Mouse (Mus musculus) midbrain, postnatal 0 days (tissue): ENCODE results near the gene Sp110. TPM values are rescaled to one million over a fixed set of nuclear protein-coding genes. Genes with fewer than 3 reads are reported as not detected.
"Not testable (repeated sequence)": the region's sequence is repeated elsewhere in the genome, so short reads cannot be mapped to it uniquely, and the experiment has no call there.

Experiments
- ATAC-seq: fragments of 200-750 bp; cut with Nextera tagmentation; 2 replicates; pipeline ENCODE4 v1.8.0; 2017; ENCODE audit warnings: moderate number of reproducible peaks, mild to moderate bottlenecking, moderate TSS enrichment, moderate library complexity; ENCODE audit not compliant: low FRiP score
- DNase-seq: peaks from one replicate; pipeline ENCODE4 v3.0.0-alpha.2; 2015; ENCODE audit warnings: low spot score
- H3K27ac ChIP-seq: fragments of 300-500 bp; sonication (generic); 2 replicates; pipeline ENCODE4 v1.5.1; 2014; ENCODE audit warnings: low read depth, mild to moderate bottlenecking, low read length, mixed read lengths
- H3K27me3 ChIP-seq: fragments of 300-500 bp; sonication (generic); 2 replicates; pipeline ENCODE4 v1.6.1; 2014; ENCODE audit warnings: low read length, control low read depth, mixed read lengths; ENCODE audit not compliant: insufficient read depth
- H3K36me3 ChIP-seq: fragments of 300-500 bp; sonication (generic); 2 replicates; pipeline ENCODE4 v1.6.1; 2014; ENCODE audit warnings: low read length, control low read depth, mixed read lengths; ENCODE audit not compliant: insufficient read depth
- H3K4me1 ChIP-seq: fragments of 300-500 bp; sonication (generic); 2 replicates; pipeline ENCODE4 v1.6.1; 2014; ENCODE audit warnings: mild to moderate bottlenecking, control low read depth, antibody characterized with exemption, low read length, mixed read lengths; ENCODE audit not compliant: insufficient read depth
- H3K4me2 ChIP-seq: fragments of 300-500 bp; sonication (generic); 2 replicates; pipeline ENCODE4 v1.6.1; 2014; ENCODE audit warnings: low read depth, mild to moderate bottlenecking, low read length, mixed read lengths; ENCODE audit not compliant: poor library complexity, severe bottlenecking
- H3K4me3 ChIP-seq: fragments of 300-500 bp; sonication (generic); 2 replicates; pipeline ENCODE4 v1.5.1; 2014; ENCODE audit warnings: low read depth, mild to moderate bottlenecking, low read length, moderate library complexity
- H3K9ac ChIP-seq: fragments of 300-500 bp; sonication (generic); replicated peaks from 2 replicates; pipeline ENCODE4 v1.6.1; 2014; ENCODE audit warnings: mild to moderate bottlenecking, low read length, moderate library complexity, mixed read lengths; ENCODE audit not compliant: poor library complexity, severe bottlenecking
- H3K9me3 ChIP-seq: fragments of 300-500 bp; sonication (generic); 2 replicates; pipeline ENCODE4 v1.6.1; 2016; ENCODE audit warnings: low read length, control low read depth
- CTCF ChIP-seq: IDR thresholded peaks from 2 replicates; pipeline ENCODE4 v1.5.1; 2016; ENCODE audit warnings: antibody characterized with exemption, mild to moderate bottlenecking
- WGBS: fragments of 180-500 bp; shearing (Covaris S2); extraction: QIAGEN DNeasy Blood & Tissue Kit; methylation state at CpG from one replicate; pipeline ENCODE4 v1.1.7; 2014; 5-methylcytosine and 5-hydroxymethylcytosine counted together
- polyA plus RNA-seq: library from polyadenylated mRNA; unstranded; fragments of >200 nt; fragmentation: Nextera tagmentation; extraction: Ambion mirVana; gene quantifications from 2 replicates; pipeline ENCODE4 v1.2.1, GENCODE M21; 2015
- total RNA-seq: library from RNA; depleted of rRNA; stranded (reverse); fragments of >200 nt; gene quantifications from 2 replicates; pipeline ENCODE4 v1.2.3, GENCODE M21; 2014

The Sp110 gene
- total and polyA plus RNA-seq, 2 experiments from 2014 or later: 0.89 to 1.0 TPM

GRCm38 (mm10) chr1:85604341-85604740 is 5.7 kb upstream of the Sp110 start:
- not testable (repeated sequence) for DNase-seq, H3K9ac ChIP-seq
- no CpG with 5 or more reads among the region's 1 CpGs for WGBS

GRCm38 (mm10) chr1:85600794-85601193 is 2.2 kb upstream of the Sp110 start:
- H3K9me3 ChIP-seq, H3K27me3 ChIP-seq, H3K4me3 ChIP-seq, H3K36me3 ChIP-seq, H3K4me1 ChIP-seq, DNase-seq, H3K9ac ChIP-seq, H3K27ac ChIP-seq, H3K4me2 ChIP-seq, ATAC-seq: not testable (repeated sequence)
- WGBS: 57% methylated on average over 4 of the region's 4 CpGs

More at GRCm38 (mm10) chr1:85604341-85604740, 5.7 kb upstream of the Sp110 start:
- not testable (repeated sequence) for H3K9me3 ChIP-seq, ATAC-seq, H3K27me3 ChIP-seq, H3K4me2 ChIP-seq, H3K4me3 ChIP-seq, H3K27ac ChIP-seq, H3K36me3 ChIP-seq, H3K4me1 ChIP-seq

GRCm38 (mm10) chr1:85600078-85600477 is 1.5 kb upstream of the Sp110 start, which contains the start of gene Sp140:
Sp140 (plus strand) TSS chr1:85600378.
- H3K9me3 ChIP-seq, H3K27ac ChIP-seq, H3K36me3 ChIP-seq, H3K4me1 ChIP-seq, H3K4me2 ChIP-seq, H3K9ac ChIP-seq, ATAC-seq, DNase-seq, H3K4me3 ChIP-seq, H3K27me3 ChIP-seq: not testable (repeated sequence)
- no CpG with 5 or more reads among the region's 5 CpGs for WGBS

GRCm38 (mm10) chr1:85592526-85592925 is 6.1 kb downstream of the Sp110 start:
- not testable (repeated sequence) for H3K36me3 ChIP-seq, H3K9me3 ChIP-seq, H3K9ac ChIP-seq, ATAC-seq, DNase-seq, H3K4me3 ChIP-seq, H3K27ac ChIP-seq, H3K27me3 ChIP-seq, H3K4me2 ChIP-seq, H3K4me1 ChIP-seq
- WGBS: 79% methylated on average over 8 of the region's 8 CpGs

GRCm38 (mm10) chr1:85588697-85589096 is 9.9 kb downstream of the Sp110 start:
- not testable (repeated sequence) for H3K27me3 ChIP-seq, ATAC-seq, H3K27ac ChIP-seq, H3K4me3 ChIP-seq, H3K4me2 ChIP-seq, DNase-seq, H3K36me3 ChIP-seq, H3K4me1 ChIP-seq, H3K9ac ChIP-seq, H3K9me3 ChIP-seq
- WGBS: 75% methylated on average over 1 of the region's 2 CpGs

GRCm38 (mm10) chr1:85581518-85581917 is 17.1 kb downstream of the Sp110 start:
- H3K4me3 ChIP-seq, H3K36me3 ChIP-seq, H3K9me3 ChIP-seq, DNase-seq, H3K27ac ChIP-seq, H3K4me2 ChIP-seq, H3K27me3 ChIP-seq, H3K9ac ChIP-seq, ATAC-seq, H3K4me1 ChIP-seq: not testable (repeated sequence)
- TF ChIP-seq CTCF: peak; percentile 45; the same call in 1 of the 2 replicates
- 25% methylated on average over 5 of the region's 5 CpGs for WGBS

GRCm38 (mm10) chr1:85580578-85580977 is 18.0 kb downstream of the Sp110 start:
- not testable (repeated sequence) for H3K27ac ChIP-seq, H3K4me1 ChIP-seq, H3K4me2 ChIP-seq, H3K36me3 ChIP-seq, H3K27me3 ChIP-seq, DNase-seq, H3K9me3 ChIP-seq, H3K9ac ChIP-seq, H3K4me3 ChIP-seq
- 55% methylated on average over 3 of the region's 3 CpGs for WGBS
- peak; percentile 54 for ATAC-seq

GRCm38 (mm10) chr1:85580148-85580534 is 18.5 kb downstream of the Sp110 start:
- WGBS: 75% methylated on average over 2 of the region's 4 CpGs
- not testable (repeated sequence) for H3K4me2 ChIP-seq

More at GRCm38 (mm10) chr1:85580148-85580534, 18.5 kb downstream of the Sp110 start:
- H3K9me3 ChIP-seq, H3K9ac ChIP-seq, H3K27ac ChIP-seq, H3K36me3 ChIP-seq, H3K4me1 ChIP-seq, DNase-seq, H3K27me3 ChIP-seq, H3K4me3 ChIP-seq: not testable (repeated sequence)
- peak; percentile 74 for ATAC-seq
